Mouse (Mus musculus) embryonic facial prominence, embryonic 14.5 days (tissue): Measurements from ENCODE around the gene Zfp865. TPM values are rescaled to one million over a fixed set of nuclear protein-coding genes. Genes with fewer than 3 reads are reported as not detected.
"Not testable (repeated sequence)": the region's sequence is repeated elsewhere in the genome, so short reads cannot be mapped to it uniquely, and the experiment has no call there.

ENCODE experiments used
- ATAC-seq: fragments of 200-750 bp; cut with Nextera tagmentation; 2 replicates; pipeline ENCODE4 v1.8.0; 2017; ENCODE audit warnings: low read depth, moderate number of reproducible peaks, moderate TSS enrichment
- DNase-seq: peaks from one replicate; pipeline ENCODE4 v3.0.0-alpha.2; 2015; ENCODE audit warnings: low spot score
- H3K27ac ChIP-seq: fragments of 300-500 bp; sonication (generic); replicated peaks from 2 replicates; pipeline ENCODE4 v1.5.1; 2014; ENCODE audit warnings: low read depth, mild to moderate bottlenecking, low read length, moderate library complexity
- H3K27me3 ChIP-seq: fragments of 300-500 bp; sonication (generic); replicated peaks from 2 replicates; pipeline ENCODE4 v1.6.1; 2014; ENCODE audit warnings: low read length; ENCODE audit not compliant: control insufficient read depth, insufficient read depth
- H3K36me3 ChIP-seq: fragments of 300-500 bp; sonication (generic); 2 replicates; pipeline ENCODE4 v1.6.1; 2014; ENCODE audit warnings: low read length, mixed read lengths; ENCODE audit not compliant: control insufficient read depth, insufficient read depth
- H3K4me1 ChIP-seq: fragments of 300-500 bp; sonication (generic); 2 replicates; pipeline ENCODE4 v1.6.1; 2014; ENCODE audit warnings: antibody characterized with exemption, low read length; ENCODE audit not compliant: control insufficient read depth, insufficient read depth
- H3K4me2 ChIP-seq: fragments of 300-500 bp; sonication (generic); 2 replicates; pipeline ENCODE4 v1.6.1; 2014; ENCODE audit warnings: low read depth, mild to moderate bottlenecking, low read length, moderate library complexity, mixed read lengths
- H3K4me3 ChIP-seq: fragments of 300-500 bp; sonication (generic); 2 replicates; pipeline ENCODE4 v1.5.1; 2014; ENCODE audit warnings: low read depth, mild to moderate bottlenecking, low read length
- H3K9ac ChIP-seq: fragments of 300-500 bp; sonication (generic); 2 replicates; pipeline ENCODE4 v1.6.1; 2014; ENCODE audit warnings: low read depth, mild to moderate bottlenecking, low read length, moderate library complexity, mixed read lengths
- H3K9me3 ChIP-seq: fragments of 300-500 bp; sonication (generic); 2 replicates; pipeline ENCODE4 v1.6.1; 2016; ENCODE audit warnings: low read length; ENCODE audit not compliant: control insufficient read depth
- WGBS: fragments of 180-500 bp; shearing (Covaris S2); extraction: QIAGEN DNeasy Blood & Tissue Kit; methylation state at CpG from one replicate; pipeline ENCODE4 v1.1.7; 2014; 5-methylcytosine and 5-hydroxymethylcytosine counted together
- polyA plus RNA-seq: library from polyadenylated mRNA; unstranded; fragments of >200 nt; fragmentation: Nextera tagmentation; extraction: Ambion mirVana; gene quantifications from 2 replicates; pipeline ENCODE4 v1.2.1, GENCODE M21; 2014

Zfp865 gene
- polyA plus RNA-seq, 1 experiment from 2014 or later, result 5.3 TPM

- ATAC-seq (no peak), DNase-seq (no peak)
- peaks cover 5% of the 10 kb centered on the region; the same call in 1 of the 2 replicates for H3K27me3 ChIP-seq
- H3K27ac ChIP-seq, result no peak overlapping the region
- peaks cover 14% of the 10 kb centered on the region for H3K4me1 ChIP-seq
- H3K9me3 ChIP-seq, result 0 out of 2 replicates have a peak, but pooled peaks cover 8% of the 10 kb centered on the region
- peak overlapping the region; percentile 79; the same call in 1 of the 2 replicates for H3K4me3 ChIP-seq
- 64% methylated on average over 42 of the region's 59 CpGs for WGBS
- H3K4me2 ChIP-seq, result peak overlapping the region; percentile 84
- H3K9ac ChIP-seq, result peak overlapping the region; percentile 86; the same call in 1 of the 2 replicates
- H3K36me3 ChIP-seq, result peaks cover 31% of the 10 kb centered on the region
Measured at GRCm38 (mm10) chr7:4993999-4994788, 26.0 kb upstream of the Zfp865 start.

DNA sequence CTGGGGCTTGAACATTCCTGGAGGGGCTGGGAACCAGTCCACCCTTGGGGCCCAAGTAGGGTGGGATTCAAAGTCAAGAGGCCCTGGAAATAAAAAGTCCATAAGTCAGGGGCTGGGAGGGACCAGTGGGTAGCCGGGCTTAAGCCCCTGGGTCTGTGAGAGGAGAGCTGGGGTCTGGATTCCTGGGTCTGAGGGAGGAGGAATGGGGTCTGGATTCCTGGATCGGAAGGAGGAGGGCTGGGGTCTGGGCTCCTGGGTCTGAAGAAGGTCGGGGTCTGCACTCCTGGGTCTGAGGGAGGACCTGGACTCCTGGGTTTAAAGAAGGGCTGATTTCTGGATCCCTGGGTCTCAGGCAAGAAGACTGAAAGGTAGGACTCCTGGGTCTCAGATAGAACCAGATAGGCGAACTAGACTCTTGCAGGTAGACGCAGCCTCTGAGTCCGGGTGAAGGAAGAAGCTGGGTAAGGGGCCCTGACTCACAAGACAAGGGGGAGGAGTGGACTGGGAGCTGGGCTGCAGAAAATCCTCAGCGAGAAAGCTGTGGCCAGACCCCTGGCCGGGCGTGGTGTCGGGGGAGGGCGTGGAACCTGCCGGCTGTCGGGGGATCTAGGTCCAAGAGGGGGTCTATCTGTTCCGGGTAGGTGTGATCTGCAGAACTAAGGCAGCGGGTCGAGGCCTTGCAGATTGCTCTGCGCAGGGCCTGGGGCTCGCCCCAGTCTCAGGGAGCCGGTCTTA is 24.7 kb upstream of the Zfp865 start:
- Histone ChIP-seq H3K36me3 (peaks cover 31% of the 10 kb centered on the region), H3K27me3 (peaks cover 5% of the 10 kb centered on the region; the same call in 1 of the 2 replicates), H3K27ac (peak overlapping the region; percentile 53), H3K4me2 (peak overlapping the region; percentile 84), H3K4me3 (peak overlapping the region; percentile 79), H3K9ac (peak overlapping the region; percentile 86), H3K4me1 (peaks cover 14% of the 10 kb centered on the region), H3K9me3 (0 out of 2 replicates have a peak, but pooled peaks cover 8% of the 10 kb centered on the region)
- ATAC-seq (no peak), DNase-seq (no peak)
- WGBS, result 4% methylated on average over 16 of the region's 19 CpGs

DNA sequence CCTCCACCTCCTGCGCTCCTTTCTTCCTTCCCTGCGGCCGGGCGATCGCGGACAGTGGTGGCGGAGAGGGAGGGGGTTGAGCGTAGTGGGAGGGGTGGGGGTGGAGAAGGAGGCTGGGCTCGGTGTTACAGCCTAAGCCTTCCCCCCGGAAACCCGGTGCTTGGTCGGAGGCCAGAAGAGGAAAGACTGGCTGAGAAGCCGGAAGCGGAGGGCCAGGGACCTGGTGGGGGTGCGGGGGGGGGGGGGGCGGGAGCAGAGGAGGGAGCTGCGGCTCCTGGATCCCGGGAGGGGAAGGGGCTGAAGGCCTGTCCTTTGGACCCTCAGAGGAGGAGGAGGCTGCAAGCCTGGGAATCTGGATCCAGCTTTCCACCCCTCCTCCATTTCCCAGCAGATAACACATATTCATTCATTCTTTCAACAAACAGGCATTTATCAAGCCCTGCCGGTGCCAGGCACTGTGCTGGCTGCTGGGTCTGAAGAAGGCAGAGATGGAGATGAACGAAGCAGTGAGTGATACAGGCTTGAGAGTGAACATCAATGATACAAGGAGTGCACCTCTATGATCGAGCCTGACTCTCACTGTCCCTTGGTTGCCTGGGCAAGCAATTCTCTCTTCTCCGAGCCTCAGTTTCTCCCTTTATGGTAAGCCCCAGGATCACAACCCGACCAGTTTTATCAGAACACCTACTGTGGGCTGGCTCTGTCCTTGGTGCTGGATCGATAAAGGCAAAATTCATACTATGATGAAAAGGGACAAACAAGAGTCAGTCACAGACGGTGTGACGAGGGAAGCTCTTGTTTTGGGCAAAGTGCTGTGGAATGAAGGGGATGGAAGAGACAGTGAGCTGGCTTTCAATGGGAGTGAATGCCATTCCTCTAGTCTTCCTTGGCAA is 23.9 kb upstream of the Zfp865 start, which contains the start of gene Zfp579:
TSS of gene Zfp579 (minus strand) at position 156 of the 893 bp plus-strand sequence.
- WGBS, result 7% methylated on average over 15 of the region's 26 CpGs
- H3K27ac ChIP-seq, result peak within 1 kb of the TSS; percentile 64
- peak; percentile 93 for DNase-seq

DNA sequence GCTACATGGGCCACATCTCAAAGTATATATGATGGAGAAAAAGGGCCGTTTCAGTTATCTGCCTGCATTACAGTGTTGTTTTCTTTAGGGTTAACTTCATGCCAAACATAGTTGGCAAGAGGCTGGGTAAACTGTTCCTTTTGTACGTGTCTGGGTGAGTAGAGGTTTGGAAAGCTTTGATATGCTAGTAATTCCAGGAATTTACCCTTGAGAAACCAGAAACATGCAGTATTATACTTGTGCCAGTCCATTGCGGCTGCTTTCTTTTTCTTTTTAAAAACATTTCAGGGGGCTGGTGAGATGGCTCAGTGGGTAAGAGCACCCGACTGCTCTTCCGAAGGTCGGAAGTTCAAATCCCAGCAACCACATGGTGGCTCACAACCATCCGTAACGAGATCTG is 23.2 kb upstream of the Zfp865 start:
- WGBS, result 52% methylated on average over 6 of the region's 8 CpGs
- DNase-seq (no peak), ATAC-seq (no peak)
- Histone ChIP-seq H3K4me2 (peak overlapping the region; percentile 84), H3K4me3 (peak overlapping the region; percentile 79), H3K4me1 (peaks cover 14% of the 10 kb centered on the region), H3K9ac (no peak overlapping the region; the same call in 1 of the 2 replicates), H3K27ac (no peak overlapping the region), H3K36me3 (peaks cover 23% of the 10 kb centered on the region), H3K27me3 (peaks cover 5% of the 10 kb centered on the region; the same call in 1 of the 2 replicates), H3K9me3 (0 out of 2 replicates have a peak, but pooled peaks cover 4% of the 10 kb centered on the region)

More for the DNA sequence above, 23.9 kb upstream of the Zfp865 start, which contains the start of gene Zfp579:
- Histone ChIP-seq H3K36me3 (peaks cover 30% of the 10 kb centered on the region), H3K9ac (peak within 1 kb of the TSS; percentile 86), H3K4me2 (peak within 1 kb of the TSS; percentile 84), H3K27me3 (peaks cover 5% of the 10 kb centered on the region; the same call in 1 of the 2 replicates), H3K9me3 (0 out of 2 replicates have a peak, but pooled peaks cover 4% of the 10 kb centered on the region), H3K4me1 (peaks cover 14% of the 10 kb centered on the region), H3K4me3 (peak within 1 kb of the TSS; percentile 79)
- ATAC-seq, result peak; percentile 92

- ATAC-seq, result no peak
Measured at GRCm38 (mm10) chr7:4999876-5000275, 20.3 kb upstream of the Zfp865 start.

GRCm38 (mm10) chr7:5002876-5003275 is 17.3 kb upstream of the Zfp865 start:
- not testable (repeated sequence) for H3K9me3 ChIP-seq, H3K9ac ChIP-seq, H3K4me3 ChIP-seq, H3K4me1 ChIP-seq, H3K27ac ChIP-seq, DNase-seq, H3K27me3 ChIP-seq, H3K4me2 ChIP-seq, ATAC-seq
- WGBS, result 58% methylated on average over 8 of the region's 8 CpGs
- H3K36me3 ChIP-seq, result peaks cover 15% of the 10 kb centered on the region

More at GRCm38 (mm10) chr7:4999876-5000275, 20.3 kb upstream of the Zfp865 start:
- Histone ChIP-seq H3K27me3 (no peaks in the 10 kb centered on the region), H3K27ac (no peak overlapping the region), H3K36me3 (no peaks in the 10 kb centered on the region), H3K9me3 (no peaks in the 10 kb centered on the region), H3K4me2 (no peak overlapping the region), H3K9ac (no peak overlapping the region), H3K4me1 (peaks cover 11% of the 10 kb centered on the region), H3K4me3 (no peak overlapping the region)
- DNase-seq, result no peak
- 71% methylated on average over 2 of the region's 2 CpGs for whole genome bisulfite sequencing

GRCm38 (mm10) chr7:5008229-5008628 is 11.9 kb upstream of the Zfp865 start:
- Histone ChIP-seq H3K4me3 (no peak overlapping the region), H3K27me3 (no peaks in the 10 kb centered on the region), H3K9ac (no peak overlapping the region), H3K9me3 (no peaks in the 10 kb centered on the region), H3K4me2 (no peak overlapping the region), H3K27ac (no peak overlapping the region), H3K36me3 (peaks cover 65% of the 10 kb centered on the region), H3K4me1 (no peaks in the 10 kb centered on the region)
- WGBS, result 98% methylated on average over 25 of the region's 26 CpGs
- DNase-seq (no peak), ATAC-seq (no peak)
